Mouse (Mus musculus) lung, embryonic 14.5 days (tissue): Measurements from ENCODE around the gene Hmx2. TPM values are rescaled to one million over a fixed set of nuclear protein-coding genes. Genes with fewer than 3 reads are reported as not detected.

ENCODE experiments used
- ATAC-seq: fragments of 200-750 bp; cut with Nextera tagmentation; 2 replicates; pipeline ENCODE4 v1.8.0; 2017; ENCODE audit warnings: mild to moderate bottlenecking, moderate TSS enrichment, moderate library complexity; ENCODE audit not compliant: insufficient read depth
- DNase-seq: peaks from one replicate; pipeline ENCODE4 v3.0.0-alpha.2; 2015
- H3K27ac ChIP-seq: fragments of 300-500 bp; sonication (generic); 2 replicates; pipeline ENCODE4 v1.5.1; 2014; ENCODE audit warnings: low read depth, mild to moderate bottlenecking, moderate library complexity
- H3K27me3 ChIP-seq: fragments of 300-500 bp; sonication (generic); 2 replicates; pipeline ENCODE4 v1.6.1; 2014; ENCODE audit warnings: low read length, control low read depth; ENCODE audit not compliant: insufficient read depth
- H3K36me3 ChIP-seq: fragments of 300-500 bp; sonication (generic); 2 replicates; pipeline ENCODE4 v1.6.1; 2014; ENCODE audit warnings: control low read depth; ENCODE audit not compliant: insufficient read depth
- H3K4me1 ChIP-seq: fragments of 300-500 bp; sonication (generic); 2 replicates; pipeline ENCODE4 v1.6.1; 2014; ENCODE audit warnings: antibody characterized with exemption, control low read depth; ENCODE audit not compliant: insufficient read depth
- H3K4me2 ChIP-seq: fragments of 300-500 bp; sonication (generic); 2 replicates; pipeline ENCODE4 v1.6.1; 2014; ENCODE audit warnings: mild to moderate bottlenecking
- H3K4me3 ChIP-seq: fragments of 300-500 bp; sonication (generic); 2 replicates; pipeline ENCODE4 v1.5.1; 2014; ENCODE audit warnings: low read depth, low read length
- H3K9ac ChIP-seq: fragments of 300-500 bp; sonication (generic); 2 replicates; pipeline ENCODE4 v1.6.1; 2014
- H3K9me3 ChIP-seq: fragments of 300-500 bp; sonication (generic); 2 replicates; pipeline ENCODE4 v1.6.1; 2016; ENCODE audit warnings: low read depth, low read length, control low read depth
- CTCF ChIP-seq: IDR thresholded peaks from 2 replicates; pipeline ENCODE4 v1.5.1; 2016; ENCODE audit warnings: antibody characterized with exemption, low read depth
- WGBS: fragments of 180-500 bp; shearing (Covaris S2); extraction: QIAGEN DNeasy Blood & Tissue Kit; methylation state at CpG from one replicate; pipeline ENCODE4 v1.1.7; 2014; 5-methylcytosine and 5-hydroxymethylcytosine counted together
- polyA plus RNA-seq: library from polyadenylated mRNA; unstranded; fragments of >200 nt; fragmentation: Nextera tagmentation; extraction: Ambion mirVana; gene quantifications from 2 replicates; pipeline ENCODE4 v1.2.1, GENCODE M21; 2014

Gene Hmx2
- polyA plus RNA-seq, 1 experiment from 2014 or later = not detected

- Histone ChIP-seq H3K9ac (no peak overlapping the region), H3K27ac (no peak overlapping the region), H3K4me1 (no peaks in the 10 kb centered on the region), H3K27me3 (peaks cover 100% of the 10 kb centered on the region), H3K36me3 (no peaks in the 10 kb centered on the region), H3K4me3 (no peak overlapping the region), H3K9me3 (no peaks in the 10 kb centered on the region), H3K4me2 (no peak overlapping the region)
- DNase-seq (no peak), ATAC-seq (no peak)
- TF ChIP-seq CTCF = no peak
- 3% methylated on average over 5 of the region's 5 CpGs for WGBS
These were observed 4.2 kb downstream of the Hmx2 start for GRCm38 (mm10) chr7:131552781-131553180.

- Histone ChIP-seq H3K36me3 (no peaks in the 10 kb centered on the region), H3K4me1 (no peaks in the 10 kb centered on the region), H3K4me2 (peak overlapping the region; percentile 59), H3K27ac (no peak overlapping the region), H3K4me3 (peak overlapping the region; percentile 32), H3K27me3 (peaks cover 100% of the 10 kb centered on the region), H3K9me3 (no peaks in the 10 kb centered on the region), H3K9ac (no peak overlapping the region)
- 1% methylated on average over 38 of the region's 39 CpGs for WGBS
- peak; percentile 63; the same call in 1 of the 2 replicates for ATAC-seq
- TF ChIP-seq CTCF = no peak
- DNase-seq = peak; percentile 52
These were observed 5.2 kb downstream of the Hmx2 start for GRCm38 (mm10) chr7:131553771-131554175.

- Histone ChIP-seq H3K9me3 (no peaks in the 10 kb centered on the region), H3K36me3 (no peaks in the 10 kb centered on the region), H3K27ac (no peak overlapping the region), H3K4me3 (peak overlapping the region; percentile 32), H3K4me2 (peak overlapping the region; percentile 59), H3K27me3 (peaks cover 95% of the 10 kb centered on the region), H3K9ac (no peak overlapping the region; the same call in 1 of the 2 replicates), H3K4me1 (no peaks in the 10 kb centered on the region)
- under 1% methylated on average over 45 of the region's 45 CpGs for WGBS
- no peak for DNase-seq
- TF ChIP-seq CTCF = no peak
- ATAC-seq = peak; percentile 53; the same call in 1 of the 2 replicates
These were observed 6.0 kb downstream of the Hmx2 start for GRCm38 (mm10) chr7:131554341-131555180.

GRCm38 (mm10) chr7:131555301-131556081, 6.9 kb downstream of the Hmx2 start:
- Histone ChIP-seq H3K9ac (no peak overlapping the region), H3K27me3 (peaks cover 85% of the 10 kb centered on the region), H3K36me3 (no peaks in the 10 kb centered on the region), H3K27ac (no peak overlapping the region), H3K4me1 (no peaks in the 10 kb centered on the region), H3K4me2 (peak overlapping the region; percentile 41), H3K9me3 (no peaks in the 10 kb centered on the region), H3K4me3 (peak overlapping the region; percentile 22)
- ATAC-seq (no peak), DNase-seq (no peak)
- TF ChIP-seq CTCF = 0 out of 2 replicates have a peak, but pooled peaks have one; percentile 14
- WGBS = under 1% methylated on average over 68 of the region's 68 CpGs

- H3K9me3 ChIP-seq = no peaks in the 10 kb centered on the region
- H3K4me3 ChIP-seq = no peak overlapping the region
- no peak overlapping the region for H3K4me2 ChIP-seq
- no peak for TF ChIP-seq CTCF
- H3K4me1 ChIP-seq = peaks cover 1% of the 10 kb centered on the region; the same call in 1 of the 2 replicates
- H3K36me3 ChIP-seq = no peaks in the 10 kb centered on the region
- H3K9ac ChIP-seq = no peak overlapping the region
- DNase-seq = no peak
- peaks cover 79% of the 10 kb centered on the region for H3K27me3 ChIP-seq
- H3K27ac ChIP-seq = no peak overlapping the region
- 2% methylated on average over 9 of the region's 9 CpGs for WGBS
- no peak for ATAC-seq
These were observed 7.5 kb downstream of the Hmx2 start for GRCm38 (mm10) chr7:131556116-131556515.

- under 1% methylated on average over 37 of the region's 37 CpGs for WGBS
- Histone ChIP-seq H3K9ac (no peak overlapping the region), H3K36me3 (peaks cover 3% of the 10 kb centered on the region), H3K27ac (no peak overlapping the region), H3K4me3 (0 out of 2 replicates have a peak overlapping the region, but pooled peaks have one; percentile 4), H3K27me3 (peaks cover 73% of the 10 kb centered on the region), H3K9me3 (no peaks in the 10 kb centered on the region), H3K4me1 (peaks cover 3% of the 10 kb centered on the region; the same call in 1 of the 2 replicates), H3K4me2 (no peak overlapping the region)
- ATAC-seq (no peak), DNase-seq (no peak)
- no peak for TF ChIP-seq CTCF
These were observed 8.1 kb downstream of the Hmx2 start for GRCm38 (mm10) chr7:131556541-131557271.
